In the genomic region with DNA sequence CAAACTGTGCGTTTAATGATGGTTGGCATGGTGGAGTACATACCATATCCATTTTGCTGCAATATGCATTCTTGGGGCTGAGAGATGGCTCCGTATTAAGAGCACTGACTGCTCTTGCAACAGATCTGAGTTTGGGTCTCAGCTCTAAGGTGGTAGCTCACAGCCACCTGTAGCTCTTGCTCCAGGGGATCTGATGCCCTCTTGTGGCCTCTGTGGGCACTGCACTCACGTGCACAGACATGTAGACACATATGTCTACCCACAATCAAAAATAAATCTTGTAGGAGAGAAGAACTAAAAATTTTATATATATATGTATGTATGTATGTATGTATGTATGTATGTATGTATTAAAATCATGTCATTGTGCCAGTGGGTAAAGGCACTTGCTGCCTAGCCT, we compare ENCODE assay signal across 9 mouse cellular contexts.
DNase-seq lines count a peak whose midpoint lies in the region; ATAC-seq and TF ChIP-seq lines count a peak whose summit lies in the region.
"Had no signal": no experiment of that assay in that cellular context is flagged by ENCODE, and none has a peak within 500 bp of the region (broad histone marks: within the 10 kb centered on the region; RNA-seq: fewer than 3 reads in every experiment).

No protein-coding gene starts in this region.

- H3K4me1 ChIP-seq in hindbrain, postnatal 0 days (ENCODE audit: insufficient read depth, low read length) = no peaks in the 10 kb centered on the region
- H3K4me1 ChIP-seq in hindbrain, embryonic 16.5 days (ENCODE audit: control insufficient read depth, insufficient read depth, low read depth, low read length) = peaks cover 3% of the 10 kb centered on the region
- H3K4me1 ChIP-seq in ES-Bruce4 (ENCODE audit: control insufficient read depth, insufficient read depth, low read length) = no peaks in the 10 kb centered on the region

- no peak for TF ChIP-seq EP300 in ES-Bruce4 (IDR thresholded peaks at IDR 0.05; ENCODE audit: insufficient read depth, low read depth, low read length)

- H3K4me3 ChIP-seq in hindbrain, postnatal 0 days (ENCODE audit: low read length) = no peak overlapping the region
- H3K4me3 ChIP-seq in hindbrain, embryonic 16.5 days (ENCODE audit: low read length) = no peak overlapping the region
- no peak overlapping the region for H3K4me3 ChIP-seq in ES-Bruce4 (ENCODE audit: low read depth, low read length)
- H3K4me3 ChIP-seq: hindbrain, embryonic 10.5 days had no signal

- TF ChIP-seq POLR2A in ES-Bruce4 (IDR thresholded peaks at IDR 0.05; ENCODE audit: insufficient read depth, low read length) = no peak

- no peak overlapping the region for H3K9ac ChIP-seq in hindbrain, postnatal 0 days (replicated peaks; ENCODE audit: low read length)
- no peak overlapping the region for H3K9ac ChIP-seq in hindbrain, embryonic 16.5 days (ENCODE audit: low read depth, low read length)
- no peak overlapping the region for H3K9ac ChIP-seq in ES-Bruce4 (ENCODE audit: low read depth, poor library complexity, severe bottlenecking)

- H3K36me3 ChIP-seq in hindbrain, postnatal 0 days (ENCODE audit: insufficient read depth, low read length) = no peaks in the 10 kb centered on the region
- no peaks in the 10 kb centered on the region for H3K36me3 ChIP-seq in hindbrain, embryonic 16.5 days (ENCODE audit: control insufficient read depth, insufficient read depth, low read length)
- H3K36me3 ChIP-seq in ES-Bruce4 (ENCODE audit: control insufficient read depth, insufficient read depth, low read length, poor library complexity, severe bottlenecking) = no peaks in the 10 kb centered on the region
- H3K36me3 ChIP-seq: hindbrain, embryonic 10.5 days had no signal

- H3K27ac ChIP-seq in hindbrain, postnatal 0 days = no peak overlapping the region
- no peak overlapping the region for H3K27ac ChIP-seq in hindbrain, embryonic 16.5 days (ENCODE audit: low read depth, low read length)
- no peak overlapping the region for H3K27ac ChIP-seq in ES-Bruce4 (ENCODE audit: insufficient read depth, low read length)
- H3K27ac ChIP-seq: hindbrain, embryonic 10.5 days had no signal

- no peak overlapping the region for H3K4me2 ChIP-seq in hindbrain, postnatal 0 days (ENCODE audit: low read depth, low read length)
- H3K4me2 ChIP-seq in hindbrain, embryonic 16.5 days (ENCODE audit: low read length) = no peak overlapping the region

- DNase-seq in hindbrain, postnatal 0 days (ENCODE audit: low spot score) = no peak
- peak; percentile 19 for DNase-seq in 3T3-L1 (ENCODE audit: low read depth, low spot score)
- DNase-seq in kidney, postnatal 10 days = peak; percentile 64
- no peak for DNase-seq in embryo, embryonic 11 days
- DNase-seq in right cerebral cortex, adult 2 months (ENCODE audit: low spot score in 2 of 2) = no peak
- DNase-seq in frontal cortex, postnatal 36 days (ENCODE audit: low spot score in 2 of 2) = no peak

- ATAC-seq in hindbrain, postnatal 0 days = no peak
- ATAC-seq in hindbrain, embryonic 16.5 days = no peak

- WGBS in hindbrain, postnatal 0 days = 93% methylated on average over 3 of the region's 3 CpGs
- WGBS in hindbrain, embryonic 16.5 days = 96% methylated on average over 3 of the region's 3 CpGs

- no peaks in the 10 kb centered on the region for H3K9me3 ChIP-seq in hindbrain, postnatal 0 days (ENCODE audit: low read length)
- no peaks in the 10 kb centered on the region for H3K9me3 ChIP-seq in hindbrain, embryonic 16.5 days (ENCODE audit: control insufficient read depth, low read length)
- no peaks in the 10 kb centered on the region for H3K9me3 ChIP-seq in ES-Bruce4 (replicated peaks; ENCODE audit: control insufficient read depth, insufficient read depth, low read length, poor library complexity, severe bottlenecking)

- H3K27me3 ChIP-seq in hindbrain, postnatal 0 days (ENCODE audit: insufficient read depth, low read length) = no peaks in the 10 kb centered on the region
- H3K27me3 ChIP-seq in hindbrain, embryonic 16.5 days (replicated peaks; ENCODE audit: control insufficient read depth, insufficient read depth, low read length) = no peaks in the 10 kb centered on the region
- no peaks in the 10 kb centered on the region for H3K27me3 ChIP-seq in ES-Bruce4 (ENCODE audit: control insufficient read depth, insufficient read depth, low read length, poor library complexity, severe bottlenecking)

- peak; percentile 47 for TF ChIP-seq CTCF in hindbrain, postnatal 0 days (IDR thresholded peaks at IDR 0.05; ENCODE audit: low read depth)
- peak; percentile 76 for TF ChIP-seq CTCF in ES-Bruce4 (IDR thresholded peaks at IDR 0.05; ENCODE audit: low read depth, low read length)

Comparison
In these comparisons a context has a peak if more than half of its experiments do, and no peak if none do; other contexts are left out.
1. DNase-seq: peak in 3T3-L1 (single experiment) and kidney, postnatal 10 days (single experiment); none in hindbrain, postnatal 0 days (single experiment), embryo, embryonic 11 days (single experiment), right cerebral cortex, adult 2 months (0 of 2) and frontal cortex, postnatal 36 days (0 of 2).